Comparison of ENCODE assay signal across 8 mouse cellular contexts in genomic region chr7:102065046-102065891, GRCm38 (mm10). TPM values are rescaled to one million over a fixed set of nuclear protein-coding genes. Genes with fewer than 3 reads are reported as not detected.
DNase-seq lines count a peak whose midpoint lies in the region; ATAC-seq and TF ChIP-seq lines count a peak whose summit lies in the region.

Gene Rnf121 (minus strand): TSS chr7:102065469.
Gene Xndc1 (plus strand): TSS chr7:102065511.
Gene Xntrpc (plus strand): TSS chr7:102065713.

- H3K9ac ChIP-seq in kidney, embryonic 14.5 days (ENCODE audit: low read depth, low read length) = peak within 1 kb of the TSS; percentile 79
- H3K9ac ChIP-seq in limb, embryonic 15.5 days = peak within 1 kb of the TSS; percentile 72

- WGBS in kidney, embryonic 14.5 days = under 1% methylated on average over 56 of the region's 56 CpGs
- under 1% methylated on average over 56 of the region's 56 CpGs for WGBS in limb, embryonic 15.5 days

- peak; percentile 97 for DNase-seq in A20 (ENCODE audit: low read depth, low spot score)
- DNase-seq in heart, adult 9 months (ENCODE audit: low spot score in 2 of 2) = peak; percentile 94
- DNase-seq in monocyte, adult 2 months (ENCODE audit: low read depth in 1 of 2, low spot score in 2 of 2) = peak; percentile 71 to 83
- peak; percentile 92 to 93 for DNase-seq in spleen, postnatal 36 days (ENCODE audit: low spot score in 2 of 2)

- TF ChIP-seq POLR2A in bone marrow macrophage, adult 2 months (IDR thresholded peaks at IDR 0.05; ENCODE audit: borderline replicate concordance, low read depth, low read length) = no peak; the same call in 1 of the 2 replicates
- peak; percentile 88 for TF ChIP-seq POLR2A in embryonic fibroblast, embryonic 13.5 days (IDR thresholded peaks at IDR 0.05; ENCODE audit: low read depth, low read length)

- H3K4me1 ChIP-seq in bone marrow macrophage, adult 2 months (ENCODE audit: control insufficient read depth, insufficient read depth, low read length) = peaks cover 12% of the 10 kb centered on the region
- peaks cover 7% of the 10 kb centered on the region for H3K4me1 ChIP-seq in embryonic fibroblast, embryonic 13.5 days (ENCODE audit: control insufficient read depth, insufficient read depth, low read length)
- peaks cover 10% of the 10 kb centered on the region; the same call in 1 of the 2 replicates for H3K4me1 ChIP-seq in kidney, embryonic 14.5 days (ENCODE audit: control insufficient read depth, insufficient read depth, low read length)
- peaks cover 17% of the 10 kb centered on the region for H3K4me1 ChIP-seq in limb, embryonic 15.5 days

- peak; percentile 98 for ATAC-seq in kidney, embryonic 14.5 days (ENCODE audit: low FRiP score, low TSS enrichment)
- ATAC-seq in limb, embryonic 15.5 days (ENCODE audit: insufficient number of reproducible peaks, low FRiP score, low TSS enrichment, low read depth) = peak; percentile 98

- H3K36me3 ChIP-seq in kidney, embryonic 14.5 days (ENCODE audit: control insufficient read depth, insufficient read depth, low read length) = peaks cover 11% of the 10 kb centered on the region; the same call in 1 of the 2 replicates
- H3K36me3 ChIP-seq in limb, embryonic 15.5 days = 0 out of 2 replicates have a peak, but pooled peaks cover 9% of the 10 kb centered on the region

- peak within 1 kb of the TSS; percentile 73 for H3K27ac ChIP-seq in bone marrow macrophage, adult 2 months (ENCODE audit: insufficient read depth, low read depth, low read length)
- peak within 1 kb of the TSS; percentile 60 for H3K27ac ChIP-seq in embryonic fibroblast, embryonic 13.5 days (ENCODE audit: insufficient read depth, low read length)
- peak within 1 kb of the TSS; percentile 65; the same call in 1 of the 2 replicates for H3K27ac ChIP-seq in kidney, embryonic 14.5 days (ENCODE audit: low read depth, low read length)
- peak within 1 kb of the TSS; percentile 90 for H3K27ac ChIP-seq in limb, embryonic 15.5 days

- TF ChIP-seq CTCF in bone marrow macrophage, adult 2 months (IDR thresholded peaks at IDR 0.05; ENCODE audit: low read depth, low read length) = no peak
- no peak for TF ChIP-seq CTCF in embryonic fibroblast, embryonic 13.5 days (IDR thresholded peaks at IDR 0.05; ENCODE audit: borderline replicate concordance, insufficient read depth, low read length)

- no peaks in the 10 kb centered on the region for H3K9me3 ChIP-seq in kidney, embryonic 14.5 days (ENCODE audit: control insufficient read depth, low read length)
- H3K9me3 ChIP-seq in limb, embryonic 15.5 days = no peaks in the 10 kb centered on the region

- peak within 1 kb of the TSS; percentile 57 for H3K4me2 ChIP-seq in kidney, embryonic 14.5 days (replicated peaks; ENCODE audit: low read depth, low read length)
- peak within 1 kb of the TSS; percentile 56 for H3K4me2 ChIP-seq in limb, embryonic 15.5 days

- H3K27me3 ChIP-seq in kidney, embryonic 14.5 days (ENCODE audit: control insufficient read depth, insufficient read depth, low read length) = no peaks in the 10 kb centered on the region
- no peaks in the 10 kb centered on the region for H3K27me3 ChIP-seq in limb, embryonic 15.5 days

- H3K4me3 ChIP-seq in bone marrow macrophage, adult 2 months (ENCODE audit: insufficient read depth, low read length) = peak within 1 kb of the TSS; percentile 90
- H3K4me3 ChIP-seq in embryonic fibroblast, embryonic 13.5 days (ENCODE audit: insufficient read depth, low read length) = peak within 1 kb of the TSS; percentile 61
- peak within 1 kb of the TSS; percentile 84 for H3K4me3 ChIP-seq in kidney, embryonic 14.5 days (ENCODE audit: low read length)
- peak within 1 kb of the TSS; percentile 69 for H3K4me3 ChIP-seq in limb, embryonic 15.5 days

RNA-seq across cellular contexts. Expression of gene Rnf121, which starts in this region (rescaled TPM):
- 16.7 and 17.2 TPM in 2 replicates for polyA plus RNA-seq in bone marrow macrophage, adult 2 months (2012; ENCODE audit: insufficient read depth, insufficient read length, missing spikeins)
- polyA plus RNA-seq in embryonic fibroblast, embryonic 13.5 days (2011; ENCODE audit: insufficient read length, low read depth, missing spikeins) = 44.9 and 48.4 TPM in 2 replicates
- polyA plus RNA-seq in kidney, embryonic 14.5 days (2014; fragmentation: Nextera tagmentation; extraction: Ambion mirVana) = 22.3 and 28.8 TPM in 2 replicates
- 30.8 and 32.8 TPM in 2 replicates for polyA plus RNA-seq in limb, embryonic 15.5 days (2015; fragmentation: Nextera tagmentation; extraction: Ambion mirVana)

RNA-seq across cellular contexts. Expression of gene Xndc1, which starts in this region (rescaled TPM):
- 15.4 and 18.1 TPM in 2 replicates for polyA plus RNA-seq in bone marrow macrophage, adult 2 months (2012; ENCODE audit: insufficient read depth, insufficient read length, missing spikeins)
- polyA plus RNA-seq in embryonic fibroblast, embryonic 13.5 days (2011; ENCODE audit: insufficient read length, low read depth, missing spikeins) = 10.7 and 18.4 TPM in 2 replicates
- polyA plus RNA-seq in kidney, embryonic 14.5 days (2014; fragmentation: Nextera tagmentation; extraction: Ambion mirVana) = 25.4 and 27.1 TPM in 2 replicates
- polyA plus RNA-seq in limb, embryonic 15.5 days (2015; fragmentation: Nextera tagmentation; extraction: Ambion mirVana) = 30.6 and 32.3 TPM in 2 replicates

RNA-seq across cellular contexts. Expression of gene Xntrpc, which starts in this region (rescaled TPM):
- 0.23 and 0.35 TPM in 2 replicates for polyA plus RNA-seq in bone marrow macrophage, adult 2 months (2012; ENCODE audit: insufficient read depth, insufficient read length, missing spikeins)
- polyA plus RNA-seq in embryonic fibroblast, embryonic 13.5 days (2011; ENCODE audit: insufficient read length, low read depth, missing spikeins) = 0.37 and 0.93 TPM in 2 replicates
- polyA plus RNA-seq in kidney, embryonic 14.5 days (2014; fragmentation: Nextera tagmentation; extraction: Ambion mirVana) = 1.5 and 1.6 TPM in 2 replicates
- 1.5 and 1.6 TPM in 2 replicates for polyA plus RNA-seq in limb, embryonic 15.5 days (2015; fragmentation: Nextera tagmentation; extraction: Ambion mirVana)

Comparison
In these comparisons a context has a peak if more than half of its experiments do, and no peak if none do; other contexts are left out.
1. Peak in every context shown above with its lines: DNase-seq, ATAC-seq, H3K4me3 ChIP-seq and H3K27ac ChIP-seq.